Mouse (Mus musculus) forebrain, embryonic 15.5 days (tissue): ENCODE measurements around the gene Chl1. TPM values are rescaled to one million over a fixed set of nuclear protein-coding genes. Genes with fewer than 3 reads are reported as not detected.

Experiments used
- ATAC-seq: fragments of 200-750 bp; cut with Nextera tagmentation; replicated peaks from 2 replicates; pipeline ENCODE4 v1.8.0; 2017; ENCODE audit warnings: mild to moderate bottlenecking, moderate TSS enrichment, moderate library complexity
- H3K27ac ChIP-seq: fragments of 300-500 bp; sonication (generic); replicated peaks from 2 replicates; pipeline ENCODE4 v1.5.1; 2015; ENCODE audit warnings: mild to moderate bottlenecking, inconsistent platforms
- H3K27me3 ChIP-seq: fragments of 300-500 bp; sonication (generic); 2 replicates; pipeline ENCODE4 v1.6.1; 2015; ENCODE audit warnings: inconsistent platforms
- H3K36me3 ChIP-seq: fragments of 300-500 bp; sonication (generic); 2 replicates; pipeline ENCODE4 v1.6.1; 2015; ENCODE audit warnings: mild to moderate bottlenecking, inconsistent platforms
- H3K4me1 ChIP-seq: fragments of 300-500 bp; sonication (generic); 2 replicates; pipeline ENCODE4 v1.6.1; 2015; ENCODE audit warnings: inconsistent platforms
- H3K4me2 ChIP-seq: fragments of 300-500 bp; sonication (generic); replicated peaks from 2 replicates; pipeline ENCODE4 v1.6.1; 2015; ENCODE audit warnings: mild to moderate bottlenecking, inconsistent platforms
- H3K4me3 ChIP-seq: fragments of 300-500 bp; sonication (generic); 2 replicates; pipeline ENCODE4 v1.5.1; 2015; ENCODE audit warnings: mild to moderate bottlenecking, inconsistent platforms
- H3K9ac ChIP-seq: fragments of 300-500 bp; sonication (generic); replicated peaks from 2 replicates; pipeline ENCODE4 v1.6.1; 2015; ENCODE audit warnings: mild to moderate bottlenecking, inconsistent platforms
- H3K9me3 ChIP-seq: fragments of 300-500 bp; sonication (generic); 2 replicates; pipeline ENCODE4 v1.6.1; 2016; ENCODE audit warnings: inconsistent platforms
- WGBS: fragments of 180-500 bp; shearing (Covaris S2); methylation state at CpG from one replicate; pipeline ENCODE4 v1.1.7; 2015; ENCODE audit warnings: mixed read lengths; 5-methylcytosine and 5-hydroxymethylcytosine counted together
- polyA plus RNA-seq: library from polyadenylated mRNA; unstranded; fragments of >200 nt; fragmentation: Nextera tagmentation; extraction: Ambion mirVana; gene quantifications from 2 replicates; pipeline ENCODE4 v1.2.1, GENCODE M21; 2015

Chl1 gene
- polyA plus RNA-seq, 1 experiment from 2014 or later: 96.9 TPM

GRCm38 (mm10) chr6:103615924-103616602 lies 105.7 kb downstream of the Chl1 start:
- no peak overlapping the region for H3K4me2 ChIP-seq
- no peaks in the 10 kb centered on the region for H3K27me3 ChIP-seq
- H3K4me1 ChIP-seq: no peaks in the 10 kb centered on the region
- no peak overlapping the region for H3K9ac ChIP-seq
- no peak overlapping the region for H3K4me3 ChIP-seq
- whole genome bisulfite sequencing: 56% methylated on average over 3 of the region's 3 CpGs
- no peaks in the 10 kb centered on the region for H3K36me3 ChIP-seq
- ATAC-seq: no peak
- H3K9me3 ChIP-seq: no peaks in the 10 kb centered on the region
- no peak overlapping the region for H3K27ac ChIP-seq

GRCm38 (mm10) chr6:103620880-103621279 lies 110.5 kb downstream of the Chl1 start:
- 70% methylated on average over 4 of the region's 4 CpGs for WGBS
- H3K9me3 ChIP-seq: no peaks in the 10 kb centered on the region
- no peak overlapping the region for H3K4me2 ChIP-seq
- no peak for ATAC-seq
- H3K4me1 ChIP-seq: no peaks in the 10 kb centered on the region
- H3K9ac ChIP-seq: no peak overlapping the region
- no peak overlapping the region for H3K4me3 ChIP-seq
- H3K36me3 ChIP-seq: no peaks in the 10 kb centered on the region
- no peak overlapping the region for H3K27ac ChIP-seq
- H3K27me3 ChIP-seq: no peaks in the 10 kb centered on the region

GRCm38 (mm10) chr6:103622117-103622713 lies 111.8 kb downstream of the Chl1 start:
- peak; percentile 67 for ATAC-seq
- Histone ChIP-seq H3K9me3 (no peaks in the 10 kb centered on the region), H3K9ac (no peak overlapping the region), H3K27ac (no peak overlapping the region), H3K4me2 (no peak overlapping the region), H3K27me3 (no peaks in the 10 kb centered on the region), H3K4me3 (no peak overlapping the region), H3K36me3 (no peaks in the 10 kb centered on the region), H3K4me1 (no peaks in the 10 kb centered on the region)
- WGBS: 12% methylated on average over 3 of the region's 3 CpGs

GRCm38 (mm10) chr6:103632856-103633255 lies 122.5 kb downstream of the Chl1 start:
- H3K4me2 ChIP-seq: no peak overlapping the region
- ATAC-seq: peak; percentile 41; the same call in 1 of the 2 replicates
- peaks cover 13% of the 10 kb centered on the region; the same call in 1 of the 2 replicates for H3K4me1 ChIP-seq
- no peaks in the 10 kb centered on the region for H3K27me3 ChIP-seq
- H3K9ac ChIP-seq: no peak overlapping the region
- H3K36me3 ChIP-seq: no peaks in the 10 kb centered on the region
- peak overlapping the region; percentile 43; the same call in 1 of the 2 replicates for H3K27ac ChIP-seq
- no peaks in the 10 kb centered on the region for H3K9me3 ChIP-seq
- no peak overlapping the region for H3K4me3 ChIP-seq
- WGBS: 21% methylated on average over 3 of the region's 3 CpGs

- Histone ChIP-seq H3K4me2 (no peak overlapping the region), H3K4me1 (no peaks in the 10 kb centered on the region; the same call in 1 of the 2 replicates), H3K4me3 (no peak overlapping the region), H3K27ac (no peak overlapping the region), H3K27me3 (no peaks in the 10 kb centered on the region), H3K36me3 (no peaks in the 10 kb centered on the region), H3K9ac (no peak overlapping the region), H3K9me3 (no peaks in the 10 kb centered on the region)
- 40% methylated on average over 1 of the region's 1 CpGs for whole genome bisulfite sequencing
- ATAC-seq: peak; percentile 63; the same call in 1 of the 2 replicates
These were observed 146.4 kb downstream of the Chl1 start for GRCm38 (mm10) chr6:103656778-103657177.

- Histone ChIP-seq H3K27ac (no peak overlapping the region), H3K36me3 (no peaks in the 10 kb centered on the region), H3K9ac (no peak overlapping the region), H3K27me3 (no peaks in the 10 kb centered on the region), H3K4me2 (no peak overlapping the region), H3K4me3 (no peak overlapping the region), H3K9me3 (no peaks in the 10 kb centered on the region), H3K4me1 (no peaks in the 10 kb centered on the region; the same call in 1 of the 2 replicates)
- no peak for ATAC-seq
- WGBS: 57% methylated on average over 2 of the region's 2 CpGs
These were observed 148.8 kb downstream of the Chl1 start for GRCm38 (mm10) chr6:103659173-103659572.

- no peak overlapping the region for H3K9ac ChIP-seq
- H3K9me3 ChIP-seq: no peaks in the 10 kb centered on the region
- peak; percentile 38; the same call in 1 of the 2 replicates for ATAC-seq
- H3K4me1 ChIP-seq: peaks cover 13% of the 10 kb centered on the region
- H3K27me3 ChIP-seq: no peaks in the 10 kb centered on the region
- WGBS: 77% methylated on average over 2 of the region's 2 CpGs
- no peak overlapping the region for H3K4me2 ChIP-seq
- peaks cover 3% of the 10 kb centered on the region; the same call in 1 of the 2 replicates for H3K36me3 ChIP-seq
- peak overlapping the region; percentile 65 for H3K27ac ChIP-seq
- H3K4me3 ChIP-seq: no peak overlapping the region
These were observed 154.8 kb downstream of the Chl1 start for GRCm38 (mm10) chr6:103665206-103665605.

- Histone ChIP-seq H3K4me3 (no peak overlapping the region), H3K27ac (peak overlapping the region; percentile 65), H3K4me1 (peaks cover 13% of the 10 kb centered on the region), H3K9me3 (no peaks in the 10 kb centered on the region), H3K4me2 (no peak overlapping the region), H3K36me3 (peaks cover 3% of the 10 kb centered on the region; the same call in 1 of the 2 replicates), H3K9ac (no peak overlapping the region), H3K27me3 (no peaks in the 10 kb centered on the region)
- WGBS: 52% methylated on average over 9 of the region's 9 CpGs
- peak; percentile 71 for ATAC-seq
These were observed 155.4 kb downstream of the Chl1 start for GRCm38 (mm10) chr6:103665677-103666316.

- no peak overlapping the region for H3K4me2 ChIP-seq
- no peak for ATAC-seq
- WGBS: 84% methylated on average over 3 of the region's 3 CpGs
- peaks cover 29% of the 10 kb centered on the region for H3K4me1 ChIP-seq
- no peak overlapping the region for H3K4me3 ChIP-seq
- H3K9ac ChIP-seq: no peak overlapping the region
- H3K36me3 ChIP-seq: peaks cover 8% of the 10 kb centered on the region; the same call in 1 of the 2 replicates
- H3K27me3 ChIP-seq: no peaks in the 10 kb centered on the region
- H3K9me3 ChIP-seq: no peaks in the 10 kb centered on the region
- no peak overlapping the region; the same call in 1 of the 2 replicates for H3K27ac ChIP-seq
These were observed 162.7 kb downstream of the Chl1 start for GRCm38 (mm10) chr6:103673111-103673510.

- WGBS: 37% methylated on average over 6 of the region's 6 CpGs
- H3K9ac ChIP-seq: no peak overlapping the region
- H3K27ac ChIP-seq: no peak overlapping the region; the same call in 1 of the 2 replicates
- H3K36me3 ChIP-seq: peaks cover 8% of the 10 kb centered on the region; the same call in 1 of the 2 replicates
- peak; percentile 41; the same call in 1 of the 2 replicates for ATAC-seq
- H3K4me2 ChIP-seq: no peak overlapping the region
- no peaks in the 10 kb centered on the region for H3K9me3 ChIP-seq
- no peaks in the 10 kb centered on the region for H3K27me3 ChIP-seq
- H3K4me3 ChIP-seq: no peak overlapping the region
- H3K4me1 ChIP-seq: peaks cover 29% of the 10 kb centered on the region
These were observed 163.9 kb downstream of the Chl1 start for GRCm38 (mm10) chr6:103674332-103674731.

- Histone ChIP-seq H3K4me2 (no peak overlapping the region), H3K4me3 (no peak overlapping the region), H3K9me3 (no peaks in the 10 kb centered on the region), H3K4me1 (peaks cover 29% of the 10 kb centered on the region), H3K27me3 (no peaks in the 10 kb centered on the region), H3K9ac (no peak overlapping the region), H3K27ac (0 out of 2 replicates have a peak overlapping the region, but pooled peaks have one; percentile 1), H3K36me3 (peaks cover 5% of the 10 kb centered on the region; the same call in 1 of the 2 replicates)
- WGBS: 88% methylated on average over 2 of the region's 2 CpGs
- no peak for ATAC-seq
These were observed 164.8 kb downstream of the Chl1 start for GRCm38 (mm10) chr6:103675145-103675544.

- Histone ChIP-seq H3K9ac (no peak overlapping the region), H3K36me3 (peaks cover 5% of the 10 kb centered on the region; the same call in 1 of the 2 replicates), H3K27ac (peak overlapping the region; percentile 46), H3K4me3 (no peak overlapping the region), H3K27me3 (no peaks in the 10 kb centered on the region), H3K9me3 (no peaks in the 10 kb centered on the region), H3K4me1 (peaks cover 29% of the 10 kb centered on the region), H3K4me2 (no peak overlapping the region)
- ATAC-seq: peak; percentile 87
- WGBS: 25% methylated on average over 5 of the region's 5 CpGs
These were observed 166.3 kb downstream of the Chl1 start for GRCm38 (mm10) chr6:103676664-103677063.
